Mouse (Mus musculus): Measurements from ENCODE around the gene Tpx2. TPM values are rescaled to one million over a fixed set of nuclear protein-coding genes. Genes with fewer than 3 reads are reported as not detected.

Tpx2 gene
- polyA plus RNA-seq, 1 experiment from 2014 or later = 37.3 TPM

DNA sequence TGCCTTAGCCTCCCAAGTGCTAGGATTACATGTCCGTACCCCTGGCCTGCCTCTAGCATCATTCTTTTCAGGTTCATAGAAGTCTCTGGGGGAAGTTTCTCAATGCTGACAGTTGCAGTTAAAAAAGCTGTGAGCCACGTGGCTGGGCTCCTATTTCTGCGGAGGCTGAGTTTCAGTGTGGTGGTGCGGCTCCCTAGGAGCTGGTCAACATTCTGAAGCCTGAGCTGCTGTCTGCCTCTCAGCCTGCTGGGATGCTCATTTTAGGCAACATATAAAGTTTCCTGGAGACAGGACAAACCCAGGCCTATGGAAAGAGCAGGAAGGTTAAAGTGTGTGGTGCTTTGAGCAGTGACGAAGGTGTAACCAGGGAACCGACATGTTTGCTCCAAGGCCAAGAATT is 51.2 kb downstream of the Tpx2 start:
- no peak for TF ChIP-seq CTCF (IDR thresholded peaks at IDR 0.05; ENCODE audit: low read depth)
- peaks cover 4% of the 10 kb centered on the region for H3K36me3 ChIP-seq (ENCODE audit: insufficient read depth, low read length)
- ATAC-seq (replicated peaks; ENCODE audit: low FRiP score, low read depth) (no peak), DNase-seq (ENCODE audit: low spot score) (peak; percentile 70)
- WGBS = 48% methylated on average over 6 of the region's 6 CpGs
- H3K9me3 ChIP-seq (replicated peaks; ENCODE audit: low read length) = no peaks in the 10 kb centered on the region
- no peak overlapping the region for H3K4me3 ChIP-seq (replicated peaks; ENCODE audit: low read depth, low read length)
- H3K4me2 ChIP-seq (ENCODE audit: low read length) = no peak overlapping the region
- H3K27ac ChIP-seq = no peak overlapping the region
- H3K27me3 ChIP-seq (ENCODE audit: insufficient read depth, low read length) = no peaks in the 10 kb centered on the region
- no peak overlapping the region for H3K9ac ChIP-seq (ENCODE audit: low read depth, low read length)
- no peaks in the 10 kb centered on the region; the same call in 1 of the 2 replicates for H3K4me1 ChIP-seq (replicated peaks; ENCODE audit: insufficient read depth, low read length)

DNA sequence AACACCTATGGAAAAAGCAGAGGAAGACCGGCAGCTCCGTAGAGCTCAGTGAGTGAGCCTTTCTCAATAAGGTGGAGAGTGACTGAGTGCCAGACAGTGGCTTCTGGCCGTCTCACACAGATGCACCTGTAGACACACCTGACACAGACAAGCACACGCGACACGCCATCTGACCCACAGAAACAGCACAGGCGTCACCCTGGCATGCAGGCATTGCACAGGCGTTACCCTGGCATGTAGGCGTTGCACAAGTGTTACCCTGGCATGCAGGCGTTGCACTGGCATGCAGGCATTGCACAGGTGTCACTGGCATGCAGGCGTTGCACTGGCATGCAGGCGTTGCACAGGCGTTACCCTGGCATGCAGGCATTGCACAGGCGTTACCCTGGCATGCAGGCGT is 53.5 kb downstream of the Tpx2 start:
- no peak overlapping the region for H3K9ac ChIP-seq (ENCODE audit: low read depth, low read length)
- no peak for TF ChIP-seq CTCF (IDR thresholded peaks at IDR 0.05; ENCODE audit: low read depth)
- no peak overlapping the region for H3K27ac ChIP-seq

DNA sequence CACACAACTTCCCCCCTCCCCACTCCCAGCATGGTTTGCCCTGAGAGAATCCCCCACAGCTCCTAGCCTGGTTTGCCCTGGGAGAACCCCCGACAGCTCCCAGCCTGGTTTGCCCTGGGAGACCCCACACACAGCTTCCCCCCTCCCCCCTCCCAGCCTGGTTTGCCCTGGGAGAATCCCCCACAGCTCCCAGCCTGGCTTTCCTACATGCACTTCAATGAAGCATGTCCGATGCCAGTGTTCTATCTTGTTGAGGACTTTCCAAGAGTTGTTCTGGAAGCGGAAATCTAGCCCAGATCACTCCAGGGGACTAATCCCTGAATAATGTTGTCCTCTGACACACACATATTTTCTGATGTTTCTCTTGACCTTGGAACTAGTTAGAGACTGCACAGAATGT is 54.9 kb downstream of the Tpx2 start:
- Histone ChIP-seq H3K36me3 (ENCODE audit: insufficient read depth, low read length) (no peaks in the 10 kb centered on the region), H3K27ac (no peak overlapping the region), H3K27me3 (ENCODE audit: insufficient read depth, low read length) (no peaks in the 10 kb centered on the region), H3K4me2 (ENCODE audit: low read length) (no peak overlapping the region), H3K4me3 (replicated peaks; ENCODE audit: low read depth, low read length) (no peak overlapping the region), H3K9me3 (replicated peaks; ENCODE audit: low read length) (no peaks in the 10 kb centered on the region), H3K9ac (ENCODE audit: low read depth, low read length) (no peak overlapping the region), H3K4me1 (replicated peaks; ENCODE audit: insufficient read depth, low read length) (peaks cover 6% of the 10 kb centered on the region)
- ATAC-seq (replicated peaks; ENCODE audit: low FRiP score, low read depth) = no peak
- WGBS = 19% methylated on average over 3 of the region's 3 CpGs
- no peak for DNase-seq (ENCODE audit: low spot score)
- TF ChIP-seq CTCF (IDR thresholded peaks at IDR 0.05; ENCODE audit: low read depth) = no peak

More for the DNA sequence above, 53.5 kb downstream of the Tpx2 start:
- ATAC-seq (replicated peaks; ENCODE audit: low FRiP score, low read depth) (no peak), DNase-seq (ENCODE audit: low spot score) (no peak)
- no peaks in the 10 kb centered on the region for H3K36me3 ChIP-seq (ENCODE audit: insufficient read depth, low read length)
- 92% methylated on average over 15 of the region's 15 CpGs for WGBS
- no peaks in the 10 kb centered on the region for H3K9me3 ChIP-seq (replicated peaks; ENCODE audit: low read length)
- H3K4me2 ChIP-seq (ENCODE audit: low read length) = no peak overlapping the region
- no peaks in the 10 kb centered on the region for H3K27me3 ChIP-seq (ENCODE audit: insufficient read depth, low read length)
- H3K4me3 ChIP-seq (replicated peaks; ENCODE audit: low read depth, low read length) = no peak overlapping the region
- peaks cover 6% of the 10 kb centered on the region for H3K4me1 ChIP-seq (replicated peaks; ENCODE audit: insufficient read depth, low read length)

DNA sequence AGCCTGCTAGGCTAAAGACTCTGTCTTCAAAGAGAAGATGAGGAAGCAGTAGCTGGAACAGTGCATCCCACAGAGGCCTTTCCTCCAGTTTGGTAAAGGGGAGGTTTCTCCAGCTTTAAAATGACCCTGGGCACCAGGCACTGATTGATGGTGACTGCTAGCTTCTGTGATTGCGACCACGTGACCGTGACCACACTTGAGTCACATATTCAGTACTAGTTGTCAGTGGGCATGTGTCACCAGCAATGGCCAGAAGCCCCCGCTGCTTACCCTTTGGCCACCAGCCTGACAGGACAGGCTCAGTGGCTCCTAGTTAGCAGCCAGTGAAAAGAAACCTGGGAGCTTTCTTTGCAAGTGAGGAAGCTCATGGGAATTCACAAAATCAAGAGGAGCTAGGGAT is 55.8 kb downstream of the Tpx2 start:
- H3K27me3 ChIP-seq (ENCODE audit: insufficient read depth, low read length) = no peaks in the 10 kb centered on the region
- H3K9ac ChIP-seq (ENCODE audit: low read depth, low read length) = no peak overlapping the region
- DNase-seq (ENCODE audit: low spot score) (no peak), ATAC-seq (replicated peaks; ENCODE audit: low FRiP score, low read depth) (no peak)
- H3K4me1 ChIP-seq (replicated peaks; ENCODE audit: insufficient read depth, low read length) = peaks cover 6% of the 10 kb centered on the region
- H3K4me3 ChIP-seq (replicated peaks; ENCODE audit: low read depth, low read length) = no peak overlapping the region
- H3K4me2 ChIP-seq (ENCODE audit: low read length) = no peak overlapping the region
- no peaks in the 10 kb centered on the region for H3K9me3 ChIP-seq (replicated peaks; ENCODE audit: low read length)
- WGBS = 40% methylated on average over 4 of the region's 4 CpGs
- no peaks in the 10 kb centered on the region for H3K36me3 ChIP-seq (ENCODE audit: insufficient read depth, low read length)
- no peak overlapping the region for H3K27ac ChIP-seq
- TF ChIP-seq CTCF (IDR thresholded peaks at IDR 0.05; ENCODE audit: low read depth) = no peak

DNA sequence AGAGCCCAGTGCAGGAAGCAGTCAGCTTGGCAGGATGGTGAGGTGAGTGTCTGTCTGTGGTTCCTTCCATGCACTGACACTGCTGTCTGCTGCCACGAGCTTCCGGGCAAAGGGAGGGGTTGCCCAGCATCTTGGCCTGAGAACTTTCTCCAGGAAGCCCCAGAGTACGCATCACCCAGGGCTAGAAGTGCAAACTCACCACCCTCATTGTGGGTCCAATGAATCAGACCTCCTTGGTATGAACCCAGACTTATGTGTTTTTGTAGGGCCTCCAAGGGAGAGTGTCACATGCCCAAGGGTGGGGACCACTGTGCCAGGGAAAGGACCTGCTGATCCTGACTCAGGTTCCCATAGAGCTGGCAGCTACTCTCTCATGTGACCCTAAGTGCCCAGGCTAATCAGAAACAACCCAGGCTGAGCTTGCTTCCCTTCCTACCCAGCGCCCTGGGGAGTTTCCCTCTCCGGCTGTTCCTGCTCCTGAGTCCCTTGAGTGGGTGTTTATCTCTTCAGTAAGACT is 56.4 kb downstream of the Tpx2 start:
- no peak overlapping the region for H3K4me3 ChIP-seq (replicated peaks; ENCODE audit: low read depth, low read length)
- no peak for TF ChIP-seq CTCF (IDR thresholded peaks at IDR 0.05; ENCODE audit: low read depth)
- H3K27ac ChIP-seq = no peak overlapping the region
- H3K4me1 ChIP-seq (replicated peaks; ENCODE audit: insufficient read depth, low read length) = peaks cover 6% of the 10 kb centered on the region
- no peaks in the 10 kb centered on the region for H3K9me3 ChIP-seq (replicated peaks; ENCODE audit: low read length)
- no peaks in the 10 kb centered on the region for H3K36me3 ChIP-seq (ENCODE audit: insufficient read depth, low read length)
- 58% methylated on average over 5 of the region's 5 CpGs for WGBS
- no peak for DNase-seq (ENCODE audit: low spot score)
- no peak overlapping the region for H3K4me2 ChIP-seq (ENCODE audit: low read length)
- H3K27me3 ChIP-seq (ENCODE audit: insufficient read depth, low read length) = no peaks in the 10 kb centered on the region
- ATAC-seq (replicated peaks; ENCODE audit: low FRiP score, low read depth) = no peak
- no peak overlapping the region for H3K9ac ChIP-seq (ENCODE audit: low read depth, low read length)

GRCm38 (mm10) chr2:152905036-152905829 is 57.5 kb downstream of the Tpx2 start:
- Histone ChIP-seq H3K27ac (peak overlapping the region; percentile 42; the same call in 1 of the 2 replicates), H3K27me3 (ENCODE audit: insufficient read depth, low read length) (no peaks in the 10 kb centered on the region), H3K4me3 (replicated peaks; ENCODE audit: low read depth, low read length) (no peak overlapping the region), H3K4me1 (replicated peaks; ENCODE audit: insufficient read depth, low read length) (peaks cover 6% of the 10 kb centered on the region), H3K9ac (ENCODE audit: low read depth, low read length) (no peak overlapping the region), H3K4me2 (ENCODE audit: low read length) (no peak overlapping the region), H3K36me3 (ENCODE audit: insufficient read depth, low read length) (no peaks in the 10 kb centered on the region), H3K9me3 (replicated peaks; ENCODE audit: low read length) (no peaks in the 10 kb centered on the region)
- 33% methylated on average over 11 of the region's 11 CpGs for WGBS
- ATAC-seq (replicated peaks; ENCODE audit: low FRiP score, low read depth) (peak; percentile 61), DNase-seq (ENCODE audit: low spot score) (peak; percentile 63)
- no peak for TF ChIP-seq CTCF (IDR thresholded peaks at IDR 0.05; ENCODE audit: low read depth)
